Mouse (Mus musculus) bone marrow macrophage, adult 2 months (primary cell): Measurements from ENCODE around the gene Gm8251.

Source experiments
- CTCF ChIP-seq: IDR thresholded peaks from 2 replicates; pipeline ENCODE4 v1.5.1; 2012; ENCODE audit warnings: low read depth, mild to moderate bottlenecking, low read length, moderate library complexity
- POLR2A ChIP-seq: IDR thresholded peaks from 2 replicates; pipeline ENCODE4 v1.6.1; 2012; ENCODE audit warnings: mild to moderate bottlenecking, low read depth, low read length, borderline replicate concordance

GRCm38 (mm10) chr1:44064625-44065024, 2.9 kb upstream of the Gm8251 start:
- no peak for TF ChIP-seq CTCF
- TF ChIP-seq POLR2A = no peak
